Mouse (Mus musculus): Measurements from ENCODE around the gene Fance.

DNA sequence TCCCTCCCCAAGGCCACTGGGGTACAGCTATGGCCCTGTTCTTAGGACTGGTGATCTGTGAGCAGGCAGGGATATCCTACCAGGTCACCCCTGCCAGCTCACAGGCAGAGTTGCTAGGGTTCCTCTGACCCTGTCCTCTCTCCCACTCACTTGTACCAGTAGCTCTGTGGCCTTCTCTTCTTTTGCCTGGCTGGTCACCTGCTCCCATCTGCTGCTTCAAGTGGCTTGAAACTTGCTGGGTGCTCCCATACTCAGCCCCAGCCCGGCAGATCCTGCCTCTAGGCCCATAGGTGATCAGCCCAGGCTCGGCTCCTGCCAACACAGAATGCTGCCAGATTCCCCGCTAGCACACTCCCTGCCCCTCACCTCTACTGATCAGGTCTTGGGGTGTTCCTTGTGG is 12.5 kb upstream of the Fance start:
- TF ChIP-seq POLR2A (IDR thresholded peaks at IDR 0.05; ENCODE audit: extremely low read depth, insufficient read depth, low read length), result no peak
- TF ChIP-seq CTCF (IDR thresholded peaks at IDR 0.05; ENCODE audit: low read depth, low read length), result no peak

Data from liver, adult 2 months (tissue).